Mouse (Mus musculus) liver, adult 2 months (tissue): Measurements from ENCODE around the gene Fgf18. TPM values are rescaled to one million over a fixed set of nuclear protein-coding genes. Genes with fewer than 3 reads are reported as not detected.

Source experiments
- DNase-seq: peaks from one replicate; pipeline ENCODE4 v3.0.0-alpha.2; 2011; ENCODE audit warnings: low read depth, low spot score; ENCODE audit errors: extremely low read depth
- H3K27ac ChIP-seq: fragments of 200-500 bp; replicated peaks from 2 replicates; pipeline ENCODE4 v1.5.1; 2012; ENCODE audit warnings: low read depth, mild to moderate bottlenecking, control low read depth, inconsistent platforms, low read length; ENCODE audit not compliant: insufficient read depth
- H3K27me3 ChIP-seq: fragments of 200-500 bp; 2 replicates; pipeline ENCODE4 v1.6.1; 2012; ENCODE audit warnings: mild to moderate bottlenecking, moderate library complexity, low read length, inconsistent platforms; ENCODE audit not compliant: control insufficient read depth, insufficient read depth
- H3K36me3 ChIP-seq: fragments of 200-500 bp; 2 replicates; pipeline ENCODE4 v1.6.1; 2012; ENCODE audit warnings: low read length, inconsistent platforms; ENCODE audit not compliant: control insufficient read depth, insufficient read depth
- H3K4me1 ChIP-seq: fragments of 200-500 bp; 2 replicates; pipeline ENCODE4 v1.6.1; 2011; ENCODE audit warnings: low read length; ENCODE audit not compliant: control insufficient read depth, insufficient read depth
- H3K4me3 ChIP-seq: fragments of 200-500 bp; 2 replicates; pipeline ENCODE4 v1.5.1; 2011; ENCODE audit warnings: low read depth, mild to moderate bottlenecking, control low read depth, low read length, moderate library complexity; ENCODE audit not compliant: insufficient read depth
- H3K79me2 ChIP-seq: fragments of 200-500 bp; 2 replicates; pipeline ENCODE4 v1.6.1; 2012; ENCODE audit warnings: inconsistent platforms, mild to moderate bottlenecking, low read length, moderate library complexity; ENCODE audit not compliant: control insufficient read depth, insufficient read depth
- H3K9ac ChIP-seq: fragments of 200-500 bp; 2 replicates; pipeline ENCODE4 v1.6.1; 2012; ENCODE audit warnings: low read depth, mild to moderate bottlenecking, control low read depth, inconsistent platforms, low read length
- CTCF ChIP-seq: fragments of 200-500 bp; IDR thresholded peaks from 2 replicates; pipeline ENCODE4 v1.5.1; 2011; ENCODE audit warnings: low read depth, low read length, control low read depth
- POLR2A ChIP-seq: fragments of 200-500 bp; IDR thresholded peaks from 2 replicates; pipeline ENCODE4 v1.6.1; 2011; ENCODE audit warnings: low read length, control low read depth; ENCODE audit not compliant: insufficient read depth; ENCODE audit errors: extremely low read depth
- WGBS: fragments of 180-500 bp; shearing (Covaris S2); methylation state at CpG from one replicate; pipeline ENCODE4 v1.1.7; 2018; 5-methylcytosine and 5-hydroxymethylcytosine counted together
- polyA plus RNA-seq: library from polyadenylated mRNA; depleted of rRNA; stranded (reverse); fragments of >200 nt; gene quantifications from 2 replicates; pipeline ENCODE4 v1.2.3, GENCODE M21; 2012
- total RNA-seq: library from RNA; depleted of rRNA; stranded (reverse); fragments of >200 nt; gene quantifications from 2 replicates; pipeline ENCODE4 v1.2.3, GENCODE M21; 2014

Fgf18 gene
- total and polyA plus RNA-seq, 2 experiments, result not detected

DNA sequence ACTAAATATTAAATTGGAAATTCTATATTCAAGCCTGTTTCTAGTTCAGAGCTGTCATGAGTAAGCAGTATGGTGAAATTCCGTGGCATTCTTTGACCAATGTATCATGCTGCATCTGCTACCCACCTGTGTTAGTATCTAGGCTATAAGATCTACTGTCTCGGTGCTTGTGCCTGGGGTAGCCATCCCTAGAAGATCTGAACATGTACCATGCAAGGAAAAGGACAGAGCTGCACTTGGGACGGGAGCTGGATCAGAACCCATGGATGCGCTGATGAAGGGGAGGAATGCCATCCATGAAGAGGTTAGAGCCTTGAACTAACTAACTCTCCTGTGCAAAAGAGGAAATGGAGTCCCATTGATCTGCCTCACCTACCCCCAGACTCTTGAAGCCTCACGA lies 8.5 kb downstream of the Fgf18 start:
- Histone ChIP-seq H3K4me3 (no peak overlapping the region), H3K27ac (no peak overlapping the region), H3K36me3 (no peaks in the 10 kb centered on the region), H3K79me2 (no peaks in the 10 kb centered on the region), H3K27me3 (no peaks in the 10 kb centered on the region), H3K9ac (no peak overlapping the region), H3K4me1 (no peaks in the 10 kb centered on the region)
- no peak for DNase-seq
- 81% methylated on average over 5 of the region's 5 CpGs for WGBS
- TF ChIP-seq CTCF, result no peak
- TF ChIP-seq POLR2A, result no peak

GRCm38 (mm10) chr11:33134391-33134986 lies 12.7 kb downstream of the Fgf18 start:
- Histone ChIP-seq H3K27ac (no peak overlapping the region), H3K36me3 (no peaks in the 10 kb centered on the region), H3K79me2 (no peaks in the 10 kb centered on the region), H3K4me1 (no peaks in the 10 kb centered on the region), H3K27me3 (no peaks in the 10 kb centered on the region), H3K9ac (no peak overlapping the region), H3K4me3 (no peak overlapping the region)
- DNase-seq, result no peak
- no peak for TF ChIP-seq POLR2A
- no peak for TF ChIP-seq CTCF
- WGBS, result 81% methylated on average over 8 of the region's 8 CpGs

DNA sequence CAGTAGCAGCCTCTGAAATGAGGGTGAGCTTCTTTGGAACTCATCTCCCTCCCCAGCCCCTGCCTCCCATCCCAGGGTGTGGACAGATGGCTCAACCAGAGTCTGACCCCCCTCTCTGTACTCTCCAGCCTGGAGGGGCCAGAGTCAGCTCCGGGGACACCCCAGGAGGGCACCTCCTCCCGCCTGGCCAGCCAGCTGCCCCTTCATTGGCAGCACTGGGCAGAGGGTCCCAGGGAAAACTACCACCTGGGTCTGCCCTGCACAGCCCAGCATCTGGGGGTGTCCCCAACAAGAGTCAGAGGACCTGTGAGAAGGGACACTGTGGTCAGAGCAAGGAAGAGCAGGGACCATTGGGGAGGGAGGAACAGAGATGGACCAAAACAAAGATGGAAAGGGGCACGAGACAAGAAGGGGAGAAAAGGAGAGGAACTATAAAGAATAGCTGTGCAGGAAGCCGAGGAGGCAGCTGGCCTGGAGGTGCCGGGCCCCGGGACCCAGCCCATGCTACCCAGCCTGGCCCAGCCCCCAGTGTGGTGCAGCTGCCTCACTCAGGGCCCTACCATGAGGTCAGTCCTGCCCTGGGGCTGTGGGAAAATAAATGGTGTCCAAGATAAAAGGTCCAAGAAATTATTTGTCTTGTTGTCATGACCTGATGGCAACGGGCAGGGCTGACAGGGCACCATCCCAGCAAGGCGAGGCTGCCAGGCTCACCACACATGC lies 14.4 kb downstream of the Fgf18 start:
- DNase-seq, result no peak
- Histone ChIP-seq H3K36me3 (no peaks in the 10 kb centered on the region), H3K79me2 (no peaks in the 10 kb centered on the region), H3K4me1 (no peaks in the 10 kb centered on the region), H3K9ac (no peak overlapping the region), H3K4me3 (no peak overlapping the region), H3K27me3 (no peaks in the 10 kb centered on the region), H3K27ac (no peak overlapping the region)
- TF ChIP-seq CTCF, result no peak
- TF ChIP-seq POLR2A, result no peak
- WGBS, result 64% methylated on average over 8 of the region's 8 CpGs

GRCm38 (mm10) chr11:33127058-33127457 lies 20.1 kb downstream of the Fgf18 start:
- H3K9ac ChIP-seq, result no peak overlapping the region
- TF ChIP-seq POLR2A (no peak), CTCF (no peak)
- peaks cover 5% of the 10 kb centered on the region for H3K27me3 ChIP-seq
- H3K4me3 ChIP-seq, result no peak overlapping the region
- no peaks in the 10 kb centered on the region for H3K4me1 ChIP-seq
- H3K36me3 ChIP-seq, result no peaks in the 10 kb centered on the region
- H3K27ac ChIP-seq, result no peak overlapping the region
- DNase-seq, result no peak
- no peaks in the 10 kb centered on the region for H3K79me2 ChIP-seq

DNA sequence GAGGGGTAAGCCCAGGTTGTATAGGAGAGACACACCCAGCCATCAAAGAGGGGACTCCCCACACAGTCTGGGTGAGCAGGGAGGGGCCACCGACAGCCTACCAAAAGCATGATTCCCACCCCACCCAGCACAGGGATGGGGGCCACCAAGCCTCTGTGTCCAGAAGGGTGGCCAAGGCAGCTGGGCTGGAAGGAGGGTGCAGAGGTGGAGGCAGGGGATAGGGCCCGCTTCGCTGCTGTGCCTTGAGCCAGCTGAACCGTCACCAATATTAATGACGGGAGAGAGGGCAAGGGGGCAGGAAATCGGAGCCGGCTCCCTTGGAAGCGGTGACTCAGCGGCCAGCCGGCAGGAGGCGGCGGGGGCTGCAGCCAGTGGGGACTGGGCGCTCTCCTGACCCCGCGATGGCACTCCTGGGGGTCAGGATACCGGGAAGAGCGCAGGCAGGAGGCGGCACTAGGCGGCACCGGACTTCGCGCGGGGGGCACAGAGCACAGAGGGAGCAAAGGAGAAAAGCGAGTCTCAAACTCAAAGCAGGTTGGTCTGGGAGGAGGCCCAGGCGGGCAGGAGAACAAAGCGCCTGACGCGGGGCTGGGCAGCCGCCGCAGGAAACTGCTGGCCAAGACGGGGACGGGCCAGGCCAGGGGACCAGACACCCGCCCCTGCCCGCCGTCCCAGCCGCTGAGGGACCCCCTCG lies 24.5 kb downstream of the Fgf18 start:
- no peak for TF ChIP-seq CTCF
- Histone ChIP-seq H3K36me3 (no peaks in the 10 kb centered on the region), H3K4me3 (0 out of 2 replicates have a peak overlapping the region, but pooled peaks have one; percentile 7), H3K4me1 (no peaks in the 10 kb centered on the region), H3K9ac (no peak overlapping the region), H3K79me2 (no peaks in the 10 kb centered on the region), H3K27me3 (peaks cover 5% of the 10 kb centered on the region), H3K27ac (no peak overlapping the region)
- DNase-seq, result no peak
- WGBS, result 4% methylated on average over 37 of the region's 37 CpGs

DNA sequence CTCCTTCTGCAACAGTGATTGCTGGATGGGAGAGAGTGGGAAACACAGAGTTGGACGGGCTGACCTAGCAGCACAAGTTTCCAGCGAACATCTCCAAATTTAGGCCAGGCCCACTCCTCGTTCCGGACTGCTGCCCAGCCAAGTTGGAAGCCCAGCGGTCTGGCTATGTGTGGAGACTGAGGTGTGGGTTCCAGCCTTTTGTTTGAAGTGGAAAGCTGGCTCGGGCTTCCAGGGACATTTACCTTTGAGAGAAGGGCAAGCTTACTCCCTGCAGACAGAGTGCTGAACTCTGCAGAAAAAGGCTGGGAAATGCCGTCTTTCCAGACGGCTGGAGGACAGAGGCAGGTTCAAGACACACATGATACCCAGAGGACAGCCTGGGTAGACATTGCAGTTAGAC lies 27.6 kb downstream of the Fgf18 start:
- TF ChIP-seq POLR2A (no peak), CTCF (no peak)
- WGBS, result 71% methylated on average over 8 of the region's 8 CpGs
- H3K79me2 ChIP-seq, result no peaks in the 10 kb centered on the region
- peaks cover 5% of the 10 kb centered on the region for H3K27me3 ChIP-seq
- H3K4me1 ChIP-seq, result no peaks in the 10 kb centered on the region
- no peaks in the 10 kb centered on the region for H3K36me3 ChIP-seq
- H3K27ac ChIP-seq, result no peak overlapping the region
- no peak overlapping the region for H3K9ac ChIP-seq
- no peak for DNase-seq
- H3K4me3 ChIP-seq, result no peak overlapping the region
